ENCODE assay signal across 25 mouse cellular contexts in genomic region chr5:110276910-110277309, GRCm38 (mm10). TPM values are rescaled to one million over a fixed set of nuclear protein-coding genes. Genes with fewer than 3 reads are reported as not detected.
DNase-seq lines count a peak whose midpoint lies in the region; ATAC-seq and TF ChIP-seq lines count a peak whose summit lies in the region.
"Had no signal": no experiment of that assay in that cellular context is flagged by ENCODE, and none has a peak within 500 bp of the region (broad histone marks: within the 10 kb centered on the region; RNA-seq: fewer than 3 reads in every experiment).

No protein-coding gene starts in this region.

- H3K4me2 ChIP-seq in hindbrain, embryonic 14.5 days (replicated peaks): no peak overlapping the region
- no peak overlapping the region for H3K4me2 ChIP-seq in hindbrain, postnatal 0 days (ENCODE audit: low read depth, low read length)
- no peak overlapping the region for H3K4me2 ChIP-seq in liver, embryonic 12.5 days
- no peak overlapping the region for H3K4me2 ChIP-seq in liver, embryonic 15.5 days
- no peak overlapping the region for H3K4me2 ChIP-seq in stomach, embryonic 16.5 days (ENCODE audit: low read depth, low read length)
- H3K4me2 ChIP-seq: heart, embryonic 15.5 days; hindbrain, embryonic 13.5 days; limb, embryonic 12.5 days had no signal

- no peak for DNase-seq in hindbrain, embryonic 14.5 days (ENCODE audit: low spot score)
- no peak for DNase-seq in hindbrain, postnatal 0 days (ENCODE audit: low spot score)
- no peak for DNase-seq in liver
- DNase-seq in right cerebral cortex, adult 18-20 months: no peak
- DNase-seq: adrenal gland, postnatal 25 days; B cell, adult 2 months; cerebellum, adult 11-12 months; cerebellum, adult 9-11 months; kidney, adult 11 months; layer of hippocampus, postnatal 36 days; lung, postnatal 10 days; spleen, adult 18-20 months; thymus, postnatal 4 days had no signal

- no peaks in the 10 kb centered on the region for H3K9me3 ChIP-seq in hindbrain, embryonic 14.5 days (ENCODE audit: control insufficient read depth, low read length)
- H3K9me3 ChIP-seq in hindbrain, postnatal 0 days (ENCODE audit: low read length): no peaks in the 10 kb centered on the region
- H3K9me3 ChIP-seq in liver, embryonic 12.5 days (replicated peaks): no peaks in the 10 kb centered on the region
- H3K9me3 ChIP-seq in liver, embryonic 15.5 days (replicated peaks): no peaks in the 10 kb centered on the region
- H3K9me3 ChIP-seq in stomach, embryonic 16.5 days (replicated peaks; ENCODE audit: control insufficient read depth, low read length): no peaks in the 10 kb centered on the region
- H3K9me3 ChIP-seq: heart, embryonic 15.5 days; hindbrain, embryonic 13.5 days; limb, embryonic 12.5 days had no signal

- ATAC-seq in hindbrain, embryonic 14.5 days (ENCODE audit: low FRiP score): peak; percentile 27; the same call in 1 of the 2 replicates
- ATAC-seq in hindbrain, postnatal 0 days: no peak
- ATAC-seq in liver, embryonic 12.5 days: peak; percentile 45
- peak; percentile 53 for ATAC-seq in liver, embryonic 15.5 days (ENCODE audit: insufficient read depth)
- peak; percentile 33; the same call in 1 of the 2 replicates for ATAC-seq in stomach, embryonic 16.5 days (ENCODE audit: insufficient read depth, low FRiP score)
- ATAC-seq: forebrain, embryonic 14.5 days; inflammation-experienced regulatory T-cells, adult 6 months; midbrain, embryonic 16.5 days had no signal

- no peak overlapping the region for H3K4me3 ChIP-seq in hindbrain, embryonic 14.5 days (replicated peaks; ENCODE audit: low read length)
- H3K4me3 ChIP-seq in hindbrain, postnatal 0 days (ENCODE audit: low read length): no peak overlapping the region
- H3K4me3 ChIP-seq in liver, embryonic 12.5 days: no peak overlapping the region
- H3K4me3 ChIP-seq in liver, embryonic 15.5 days (replicated peaks): no peak overlapping the region
- no peak overlapping the region for H3K4me3 ChIP-seq in stomach, embryonic 16.5 days (replicated peaks; ENCODE audit: low read length)
- H3K4me3 ChIP-seq: heart, embryonic 15.5 days; hindbrain, embryonic 13.5 days; limb, embryonic 12.5 days had no signal

- H3K9ac ChIP-seq in hindbrain, embryonic 14.5 days: no peak overlapping the region
- no peak overlapping the region for H3K9ac ChIP-seq in hindbrain, postnatal 0 days (replicated peaks; ENCODE audit: low read length)
- H3K9ac ChIP-seq in liver, embryonic 12.5 days: no peak overlapping the region
- H3K9ac ChIP-seq in liver, embryonic 15.5 days: no peak overlapping the region
- no peak overlapping the region for H3K9ac ChIP-seq in stomach, embryonic 16.5 days (ENCODE audit: low read length)
- H3K9ac ChIP-seq: heart, embryonic 15.5 days; hindbrain, embryonic 13.5 days; limb, embryonic 12.5 days; liver, embryonic 14.5 days had no signal

- H3K27me3 ChIP-seq in hindbrain, embryonic 14.5 days (ENCODE audit: control insufficient read depth, insufficient read depth, low read length): no peaks in the 10 kb centered on the region
- no peaks in the 10 kb centered on the region for H3K27me3 ChIP-seq in hindbrain, postnatal 0 days (ENCODE audit: insufficient read depth, low read length)
- H3K27me3 ChIP-seq in liver, embryonic 12.5 days (replicated peaks): no peaks in the 10 kb centered on the region
- no peaks in the 10 kb centered on the region for H3K27me3 ChIP-seq in liver, embryonic 15.5 days
- H3K27me3 ChIP-seq in stomach, embryonic 16.5 days (ENCODE audit: control insufficient read depth, insufficient read depth, low read length): no peaks in the 10 kb centered on the region
- H3K27me3 ChIP-seq: heart, embryonic 15.5 days; hindbrain, embryonic 13.5 days; limb, embryonic 12.5 days had no signal

- WGBS in hindbrain, embryonic 14.5 days: 100% methylated on average over 1 of the region's 1 CpGs
- 96% methylated on average over 1 of the region's 1 CpGs for WGBS in hindbrain, postnatal 0 days
- 77% methylated on average over 1 of the region's 1 CpGs for WGBS in liver, embryonic 12.5 days (ENCODE audit: insufficient replicate concordance)
- 76% methylated on average over 1 of the region's 1 CpGs for WGBS in liver, embryonic 15.5 days (ENCODE audit: insufficient replicate concordance)
- 93% methylated on average over 1 of the region's 1 CpGs for WGBS in stomach, embryonic 16.5 days

- no peak for TF ChIP-seq CTCF in hindbrain, postnatal 0 days (IDR thresholded peaks at IDR 0.05; ENCODE audit: low read depth)

- no peak overlapping the region for H3K27ac ChIP-seq in hindbrain, embryonic 14.5 days
- H3K27ac ChIP-seq in hindbrain, postnatal 0 days: no peak overlapping the region
- H3K27ac ChIP-seq in liver, embryonic 12.5 days: no peak overlapping the region
- H3K27ac ChIP-seq in liver, embryonic 15.5 days (replicated peaks): no peak overlapping the region
- H3K27ac ChIP-seq in stomach, embryonic 16.5 days (ENCODE audit: low read length): no peak overlapping the region
- H3K27ac ChIP-seq: heart, embryonic 15.5 days; hindbrain, embryonic 13.5 days; kidney, postnatal 0 days; limb, embryonic 12.5 days; liver, embryonic 14.5 days; macrophage had no signal

- no peaks in the 10 kb centered on the region for H3K36me3 ChIP-seq in hindbrain, embryonic 14.5 days (replicated peaks; ENCODE audit: control insufficient read depth, insufficient read depth)
- no peaks in the 10 kb centered on the region for H3K36me3 ChIP-seq in hindbrain, postnatal 0 days (ENCODE audit: insufficient read depth, low read length)
- H3K36me3 ChIP-seq in liver, embryonic 12.5 days: peaks cover 12% of the 10 kb centered on the region
- H3K36me3 ChIP-seq in liver, embryonic 15.5 days (replicated peaks): peaks cover 4% of the 10 kb centered on the region; the same call in 1 of the 2 replicates
- no peaks in the 10 kb centered on the region for H3K36me3 ChIP-seq in stomach, embryonic 16.5 days (ENCODE audit: control insufficient read depth, insufficient read depth, low read length)
- H3K36me3 ChIP-seq: heart, embryonic 15.5 days; hindbrain, embryonic 13.5 days; limb, embryonic 12.5 days had no signal

- H3K4me1 ChIP-seq in hindbrain, embryonic 14.5 days (replicated peaks; ENCODE audit: control insufficient read depth, insufficient read depth, low read length): no peaks in the 10 kb centered on the region
- H3K4me1 ChIP-seq in hindbrain, postnatal 0 days (ENCODE audit: insufficient read depth, low read length): no peaks in the 10 kb centered on the region
- H3K4me1 ChIP-seq in liver, embryonic 12.5 days: peaks cover 22% of the 10 kb centered on the region
- peaks cover 20% of the 10 kb centered on the region for H3K4me1 ChIP-seq in liver, embryonic 15.5 days (replicated peaks)
- no peaks in the 10 kb centered on the region for H3K4me1 ChIP-seq in stomach, embryonic 16.5 days (ENCODE audit: control insufficient read depth, insufficient read depth, low read length)
- H3K4me1 ChIP-seq: heart, embryonic 15.5 days; hindbrain, embryonic 13.5 days; limb, embryonic 12.5 days had no signal

RNA-seq across cellular contexts. Expression of gene Pgam5, which starts 7.2 kb away (rescaled TPM):
- 108 and 109 TPM in 2 replicates for polyA plus RNA-seq in hindbrain, embryonic 14.5 days (2014; fragmentation: Nextera tagmentation; extraction: Ambion mirVana)
- total RNA-seq in hindbrain, postnatal 0 days (2014; rRNA removed): 117 and 129 TPM in 2 replicates
- 95.4 and 106 TPM in 2 replicates for polyA plus RNA-seq in hindbrain, postnatal 0 days (2015; fragmentation: Nextera tagmentation; extraction: Ambion mirVana)
- 46.5 and 48.1 TPM in 2 replicates for polyA plus RNA-seq in liver, embryonic 12.5 days (2016; fragmentation: Nextera tagmentation; extraction: Ambion mirVana)
- polyA plus RNA-seq in liver, embryonic 15.5 days (2015; fragmentation: Nextera tagmentation; extraction: Ambion mirVana): 25.7 and 27.1 TPM in 2 replicates
- polyA plus RNA-seq in stomach, embryonic 16.5 days (2015; fragmentation: Nextera tagmentation; extraction: Ambion mirVana): 45.0 and 46.3 TPM in 2 replicates

RNA-seq across cellular contexts. Expression of gene Pxmp2, which starts 9.1 kb away (rescaled TPM):
- 8.8 and 9.2 TPM in 2 replicates for polyA plus RNA-seq in hindbrain, embryonic 14.5 days (2014; fragmentation: Nextera tagmentation; extraction: Ambion mirVana)
- total RNA-seq in hindbrain, postnatal 0 days (2014; rRNA removed): 14.3 and 17.0 TPM in 2 replicates
- polyA plus RNA-seq in hindbrain, postnatal 0 days (2015; fragmentation: Nextera tagmentation; extraction: Ambion mirVana): 19.5 and 20.8 TPM in 2 replicates
- polyA plus RNA-seq in liver, embryonic 12.5 days (2016; fragmentation: Nextera tagmentation; extraction: Ambion mirVana): 24.4 and 26.1 TPM in 2 replicates
- polyA plus RNA-seq in liver, embryonic 15.5 days (2015; fragmentation: Nextera tagmentation; extraction: Ambion mirVana): 44.6 and 45.0 TPM in 2 replicates
- polyA plus RNA-seq in stomach, embryonic 16.5 days (2015; fragmentation: Nextera tagmentation; extraction: Ambion mirVana): 7.9 and 9.0 TPM in 2 replicates

RNA-seq across cellular contexts. Expression of gene Pole, which starts 9.2 kb away (rescaled TPM):
- polyA plus RNA-seq in hindbrain, embryonic 14.5 days (2014; fragmentation: Nextera tagmentation; extraction: Ambion mirVana): 8.2 and 9.8 TPM in 2 replicates
- 15.8 and 17.1 TPM in 2 replicates for total RNA-seq in hindbrain, postnatal 0 days (2014; rRNA removed)
- 4.8 and 6.5 TPM in 2 replicates for polyA plus RNA-seq in hindbrain, postnatal 0 days (2015; fragmentation: Nextera tagmentation; extraction: Ambion mirVana)
- polyA plus RNA-seq in liver, embryonic 12.5 days (2016; fragmentation: Nextera tagmentation; extraction: Ambion mirVana): 26.5 and 27.9 TPM in 2 replicates
- polyA plus RNA-seq in liver, embryonic 15.5 days (2015; fragmentation: Nextera tagmentation; extraction: Ambion mirVana): 14.4 and 16.4 TPM in 2 replicates
- polyA plus RNA-seq in stomach, embryonic 16.5 days (2015; fragmentation: Nextera tagmentation; extraction: Ambion mirVana): 18.8 and 21.9 TPM in 2 replicates

RNA-seq across cellular contexts. Expression of gene Ankle2, which starts 46.1 kb away (rescaled TPM):
- polyA plus RNA-seq in hindbrain, embryonic 14.5 days (2014; fragmentation: Nextera tagmentation; extraction: Ambion mirVana): 26.1 and 27.8 TPM in 2 replicates
- total RNA-seq in hindbrain, postnatal 0 days (2014; rRNA removed): 21.2 and 25.0 TPM in 2 replicates
- polyA plus RNA-seq in hindbrain, postnatal 0 days (2015; fragmentation: Nextera tagmentation; extraction: Ambion mirVana): 19.6 and 20.5 TPM in 2 replicates
- polyA plus RNA-seq in liver, embryonic 12.5 days (2016; fragmentation: Nextera tagmentation; extraction: Ambion mirVana): 20.8 and 21.6 TPM in 2 replicates
- 13.1 and 14.3 TPM in 2 replicates for polyA plus RNA-seq in liver, embryonic 15.5 days (2015; fragmentation: Nextera tagmentation; extraction: Ambion mirVana)
- polyA plus RNA-seq in stomach, embryonic 16.5 days (2015; fragmentation: Nextera tagmentation; extraction: Ambion mirVana): 19.6 and 23.9 TPM in 2 replicates
